Mouse (Mus musculus) small intestine, adult 10 weeks (tissue): ENCODE results near the gene Zpr1. TPM values are rescaled to one million over a fixed set of nuclear protein-coding genes. Genes with fewer than 3 reads are reported as not detected.

Experiments used
- polyA plus RNA-seq: library from polyadenylated mRNA; stranded (reverse); fragments of 350-450 nt; fragmentation: Illumina TruSeq; extraction: RNeasy Lipid Tissue Mini Kit (QIAGEN cat#74804); gene quantifications from one replicate; pipeline ENCODE4 v1.2.3, GENCODE M21; 2014; ENCODE audit warnings: low replicate concordance

The Zpr1 gene
- polyA plus RNA-seq, result 4.5 TPM

GRCm38 (mm10) chr9:46272677-46273454 lies at the start of gene Zpr1:
Zpr1 (plus strand) TSS chr9:46273064.

GRCm38 (mm10) chr9:46228491-46228890 lies 44.4 kb upstream of the Zpr1 start, which contains the start of gene Apoa1:
Apoa1 (plus strand) TSS chr9:46228580.

DNA sequence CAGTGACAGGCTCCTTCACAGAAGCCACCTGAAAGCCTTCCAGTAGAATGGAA lies 37.4 kb upstream of the Zpr1 start, which contains the start of gene Apoc3:
Gene Apoc3 (minus strand): TSS at position 41 of the 53 bp plus-strand sequence.

DNA sequence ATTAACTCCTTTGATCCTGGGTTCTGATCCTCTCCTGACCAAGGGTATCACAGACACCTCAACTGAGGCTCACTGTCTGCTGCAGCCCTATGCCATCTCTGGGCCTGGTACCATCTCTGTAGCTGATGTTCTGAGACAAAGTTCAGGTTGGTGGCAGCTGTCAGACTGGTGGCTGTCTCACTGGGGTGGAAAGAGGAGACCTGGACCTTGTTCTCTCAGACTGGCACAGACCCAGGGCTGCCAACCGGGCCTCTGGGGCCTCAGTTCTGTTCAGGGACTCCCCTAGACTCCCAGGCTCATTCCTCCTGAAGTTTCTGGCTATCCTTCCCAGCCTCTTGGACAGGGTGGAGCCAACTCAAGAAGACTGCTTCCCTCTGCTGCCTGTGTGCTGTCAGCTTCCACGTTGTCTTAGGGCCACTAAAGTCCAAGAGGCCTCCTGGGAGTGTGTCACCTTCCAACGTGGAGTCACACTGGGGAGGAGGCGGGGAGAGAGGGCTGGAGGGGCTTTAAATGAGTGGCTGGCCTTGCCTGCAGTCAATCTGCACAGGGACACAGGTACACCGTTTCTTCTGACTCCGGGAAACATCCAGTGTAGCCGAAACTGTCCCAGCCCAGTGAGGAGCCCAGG lies 32.2 kb upstream of the Zpr1 start, which contains the start of gene Apoa4:
Gene Apoa4 (plus strand): TSS at position 171 of the 628 bp plus-strand sequence.

GRCm38 (mm10) chr9:46268343-46268873 lies 4.5 kb upstream of the Zpr1 start, which contains the start of gene Apoa5:
Apoa5 (plus strand) TSS chr9:46268633.

DNA sequence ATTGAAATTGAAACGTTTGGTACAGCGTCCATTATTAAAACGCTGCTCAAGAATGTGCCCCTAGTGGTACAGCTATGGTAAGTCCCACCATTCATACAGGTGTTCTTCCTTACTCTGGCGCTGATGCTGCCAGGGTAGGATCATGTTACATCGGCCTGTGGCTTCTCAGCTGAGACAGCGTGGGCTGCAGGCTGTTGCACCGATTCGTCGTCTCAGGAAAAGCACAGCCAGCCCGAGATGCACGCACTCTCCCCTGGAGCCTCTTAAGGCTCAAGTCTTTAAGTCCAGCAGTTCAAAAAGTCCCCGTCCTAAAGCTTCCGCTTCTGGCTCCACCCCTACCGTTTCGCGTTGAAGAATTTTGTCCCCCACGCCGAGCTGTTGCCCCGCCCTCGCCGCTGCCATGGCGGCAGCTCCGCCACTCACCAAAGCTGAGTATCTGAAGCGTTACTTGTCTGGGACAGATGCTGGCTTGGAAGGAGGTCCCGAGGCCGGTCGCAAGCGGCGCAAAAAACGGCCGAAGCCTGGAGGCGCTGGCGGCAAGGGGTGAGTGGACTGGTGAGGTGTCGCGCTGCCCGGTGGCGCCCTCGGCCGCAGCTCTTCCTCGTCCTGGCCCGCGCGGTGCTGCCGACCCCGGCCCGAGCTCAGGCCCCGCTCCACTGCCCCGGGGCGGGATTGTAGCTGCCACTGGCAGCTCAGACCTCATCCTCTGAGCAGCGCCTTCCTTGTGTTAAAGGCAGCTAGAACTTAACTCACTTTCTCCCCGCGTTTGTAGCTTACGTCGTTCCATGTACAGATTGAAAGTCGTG lies 10.0 kb downstream of the Zpr1 start, which contains the start of gene Bud13:
Gene Bud13 (plus strand): TSS at position 378 of the 806 bp plus-strand sequence.

DNA sequence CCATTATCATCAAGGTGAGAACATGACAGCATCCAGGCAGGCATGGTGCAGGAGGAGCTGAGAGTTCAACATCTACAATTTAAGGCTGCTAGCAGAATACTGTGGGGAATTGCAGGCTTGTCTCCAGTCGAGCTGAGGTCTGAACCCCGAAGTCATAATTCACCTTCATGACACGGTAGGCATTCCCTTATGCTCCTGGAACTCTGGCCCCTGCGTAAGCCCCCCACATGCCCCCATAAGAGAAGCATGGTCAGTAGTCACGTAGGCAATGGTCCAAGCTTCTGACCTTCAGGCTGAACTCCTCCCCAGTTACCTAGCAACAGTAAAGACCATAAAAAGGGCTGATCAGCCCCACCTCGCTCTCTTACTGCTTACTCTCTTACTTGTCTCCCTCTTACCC lies 47.0 kb downstream of the Zpr1 start, which contains the start of gene 4931429L15Rik:
Gene 4931429L15Rik (minus strand): TSS at position 101 of the 400 bp plus-strand sequence.

Other genes with a start within 250 kb of the Zpr1 start
- 251 TPM for gene Apoa1, start 44.5 kb upstream of the Zpr1 start, polyA plus RNA-seq
- 30.0 TPM for gene Apoc3, start 37.4 kb upstream of the Zpr1 start, polyA plus RNA-seq
- gene Apoa4, start 32.4 kb upstream of the Zpr1 start, polyA plus RNA-seq, result 82.5 TPM
- gene Apoa5, start 4.4 kb upstream of the Zpr1 start, polyA plus RNA-seq, result not detected
- gene Bud13, start 9.9 kb downstream of the Zpr1 start, polyA plus RNA-seq, result 2.5 TPM
- not detected for gene 4931429L15Rik, start 46.9 kb downstream of the Zpr1 start, polyA plus RNA-seq